Mouse (Mus musculus) G1E (cell line): ENCODE results near the gene Vps37c.

Source experiments
- CTCF ChIP-seq: IDR thresholded peaks from 2 replicates; pipeline ENCODE4 v1.5.1; 2012; ENCODE audit warnings: low read depth, low read length, inconsistent platforms, mixed read lengths
- GATA1 ChIP-seq: IDR thresholded peaks from 2 replicates; pipeline ENCODE4 v1.6.1; 2012; ENCODE audit warnings: borderline replicate concordance, low read length, inconsistent platforms, mixed read lengths
- POLR2AphosphoS5 ChIP-seq: IDR thresholded peaks from 2 replicates; pipeline ENCODE4 v1.6.1; 2012; ENCODE audit warnings: low read depth, low read length, inconsistent platforms; ENCODE audit not compliant: insufficient replicate concordance
- TAL1 ChIP-seq: conservative IDR thresholded peaks from 2 replicates; pipeline ENCODE4 v1.6.1; 2012; ENCODE audit warnings: low read depth, low read length, inconsistent platforms, mixed read lengths

DNA sequence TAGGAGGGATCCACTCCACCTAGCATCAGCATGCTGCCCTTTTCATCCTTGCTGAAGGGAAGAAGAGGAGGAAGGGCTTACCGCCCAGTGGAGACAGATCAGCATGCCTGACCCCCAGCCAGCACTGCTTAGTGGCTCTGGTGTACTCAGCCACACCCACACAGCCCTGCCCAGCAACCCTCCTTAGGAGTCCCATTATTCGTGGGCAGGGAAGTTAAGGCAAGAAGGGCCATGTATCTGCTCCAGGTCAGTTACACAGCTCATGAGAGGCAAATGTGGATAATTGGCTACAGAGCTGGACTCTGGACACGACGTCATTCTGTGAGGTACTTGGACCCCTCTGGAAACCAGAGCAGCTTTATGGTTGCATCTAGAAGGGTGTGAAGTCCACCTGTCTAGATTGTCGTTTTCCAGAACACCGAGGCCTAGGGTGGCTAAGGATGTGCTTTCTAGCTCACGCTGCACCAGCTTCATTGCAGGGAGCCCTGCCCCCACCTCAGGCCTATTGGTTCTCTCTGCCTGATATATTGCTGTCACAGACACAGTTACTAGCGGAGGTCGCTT, 16.6 kb upstream of the Vps37c start:
- no peak for TF ChIP-seq POLR2AphosphoS5
- TF ChIP-seq CTCF, result no peak
- no peak for TF ChIP-seq GATA1
- TF ChIP-seq TAL1, result no peak
